Mouse (Mus musculus): ENCODE measurements around the gene Atxn3.

- TF ChIP-seq CTCF (IDR thresholded peaks at IDR 0.05; ENCODE audit: low read depth, low read length), result no peak
- TF ChIP-seq POLR2A (IDR thresholded peaks at IDR 0.05; ENCODE audit: borderline replicate concordance, low read depth, low read length), result no peak
Measured at GRCm38 (mm10) chr12:101972230-101972629, 14.2 kb upstream of the Atxn3 start.
